Mouse (Mus musculus) midbrain, embryonic 11.5 days (tissue): ENCODE measurements around the gene Urb1. TPM values are rescaled to one million over a fixed set of nuclear protein-coding genes. Genes with fewer than 3 reads are reported as not detected.
A peak's percentile ranks its signal among the peaks of the same experiment; 100 is the strongest.

ENCODE experiments used
- ATAC-seq: fragments of 200-750 bp; cut with Nextera tagmentation; 2 replicates; pipeline ENCODE4 v1.8.0; 2017; ENCODE audit warnings: moderate TSS enrichment, moderate library complexity; ENCODE audit not compliant: low FRiP score
- DNase-seq: peaks from one replicate; pipeline ENCODE4 v3.0.0; 2015; ENCODE audit warnings: low spot score; ENCODE audit errors: missing footprints
- H3K27ac ChIP-seq: fragments of 300-500 bp; sonication (generic); 2 replicates; pipeline ENCODE4 v1.5.1; 2014; ENCODE audit warnings: low read depth, low read length
- H3K27me3 ChIP-seq: fragments of 300-500 bp; sonication (generic); 2 replicates; pipeline ENCODE4 v1.6.1; 2014; ENCODE audit warnings: mild to moderate bottlenecking, low read length, moderate library complexity, mixed read lengths; ENCODE audit not compliant: control insufficient read depth, insufficient read depth
- H3K36me3 ChIP-seq: fragments of 300-500 bp; sonication (generic); 2 replicates; pipeline ENCODE4 v1.6.1; 2014; ENCODE audit warnings: mild to moderate bottlenecking, low read length, moderate library complexity, mixed read lengths; ENCODE audit not compliant: control insufficient read depth, insufficient read depth
- H3K4me1 ChIP-seq: fragments of 300-500 bp; sonication (generic); 2 replicates; pipeline ENCODE4 v1.6.1; 2014; ENCODE audit warnings: low read length; ENCODE audit not compliant: control insufficient read depth, insufficient read depth
- H3K4me2 ChIP-seq: fragments of 300-500 bp; sonication (generic); 2 replicates; pipeline ENCODE4 v1.6.1; 2014; ENCODE audit warnings: mild to moderate bottlenecking, moderate library complexity
- H3K4me3 ChIP-seq: fragments of 300-500 bp; sonication (generic); 2 replicates; pipeline ENCODE4 v1.5.1; 2014; ENCODE audit warnings: low read depth, low read length
- H3K9ac ChIP-seq: fragments of 300-500 bp; sonication (generic); 2 replicates; pipeline ENCODE4 v1.6.1; 2014; ENCODE audit warnings: low read length
- H3K9me3 ChIP-seq: fragments of 300-500 bp; sonication (generic); 2 replicates; pipeline ENCODE4 v1.6.1; 2016; ENCODE audit warnings: low read length; ENCODE audit not compliant: control insufficient read depth
- WGBS: fragments of 180-500 bp; shearing (Covaris S2); extraction: QIAGEN DNeasy Blood & Tissue Kit; methylation state at CpG from one replicate; pipeline ENCODE4 v1.1.7; 2014; 5-methylcytosine and 5-hydroxymethylcytosine counted together
- polyA plus RNA-seq: library from polyadenylated mRNA; unstranded; fragments of >200 nt; fragmentation: Nextera tagmentation; extraction: Ambion mirVana; gene quantifications from 2 replicates; pipeline ENCODE4 v1.2.1, GENCODE M21; 2014

Gene Urb1
- polyA plus RNA-seq, 1 experiment from 2014 or later, result 14.2 TPM

- no peaks in the 10 kb centered on the region for H3K27me3 ChIP-seq
- H3K9ac ChIP-seq, result no peak overlapping the region
- H3K4me2 ChIP-seq, result no peak overlapping the region
- ATAC-seq, result no peak
- H3K36me3 ChIP-seq, result no peaks in the 10 kb centered on the region
- H3K9me3 ChIP-seq, result no peaks in the 10 kb centered on the region
- DNase-seq, result peak; percentile 79
- H3K4me1 ChIP-seq, result peaks cover 3% of the 10 kb centered on the region
- no peak overlapping the region for H3K27ac ChIP-seq
- 86% methylated on average over 13 of the region's 13 CpGs for WGBS
- H3K4me3 ChIP-seq, result no peak overlapping the region
Measured at GRCm38 (mm10) chr16:90704161-90704825, 105.9 kb downstream of the Urb1 start.

- Histone ChIP-seq H3K27ac (no peak overlapping the region), H3K4me2 (no peak overlapping the region), H3K27me3 (no peaks in the 10 kb centered on the region), H3K4me1 (no peaks in the 10 kb centered on the region; the same call in 1 of the 2 replicates), H3K4me3 (no peak overlapping the region), H3K9me3 (no peaks in the 10 kb centered on the region), H3K36me3 (no peaks in the 10 kb centered on the region), H3K9ac (no peak overlapping the region)
- ATAC-seq (no peak), DNase-seq (peak; percentile 70)
- WGBS, result 24% methylated on average over 1 of the region's 1 CpGs
Measured at GRCm38 (mm10) chr16:90703646-90704045, 106.6 kb downstream of the Urb1 start.

GRCm38 (mm10) chr16:90701541-90701940 is 108.7 kb downstream of the Urb1 start:
- Histone ChIP-seq H3K27me3 (no peaks in the 10 kb centered on the region), H3K36me3 (no peaks in the 10 kb centered on the region), H3K27ac (no peak overlapping the region), H3K4me2 (no peak overlapping the region), H3K4me3 (no peak overlapping the region), H3K9me3 (no peaks in the 10 kb centered on the region), H3K9ac (no peak overlapping the region), H3K4me1 (no peaks in the 10 kb centered on the region; the same call in 1 of the 2 replicates)
- 98% methylated on average over 2 of the region's 2 CpGs for WGBS
- DNase-seq (no peak), ATAC-seq (no peak)

Other genes starting within 250 kb of the Urb1 start
- 82.1 and 92.5 TPM in 2 replicates for gene Mis18a, start 83.0 kb downstream of the Urb1 start, polyA plus RNA-seq
- 0.49 and 0.59 TPM in 2 replicates for gene Mrap, start 72.2 kb downstream of the Urb1 start, polyA plus RNA-seq
- 1.1 and 1.3 TPM in 2 replicates for gene Eva1c, start 16.3 kb upstream of the Urb1 start, polyA plus RNA-seq
- 50.5 and 52.7 TPM in 2 replicates for gene Cfap298, start 124.7 kb upstream of the Urb1 start, polyA plus RNA-seq
- gene Synj1, start 200.9 kb upstream of the Urb1 start, polyA plus RNA-seq, result 23.3 and 27.0 TPM in 2 replicates
- 86.4 and 97.2 TPM in 2 replicates for gene Paxbp1, start 234.1 kb upstream of the Urb1 start, polyA plus RNA-seq